Mouse (Mus musculus) cortical plate, adult 2 months (tissue): ENCODE data around the gene Cttnbp2. TPM values are rescaled to one million over a fixed set of nuclear protein-coding genes. Genes with fewer than 3 reads are reported as not detected.

Experiments used
- H3K27ac ChIP-seq: fragments of 200-500 bp; 2 replicates; pipeline ENCODE4 v1.5.1; 2012; ENCODE audit warnings: low read length, control low read depth, inconsistent platforms; ENCODE audit not compliant: insufficient read depth
- H3K4me1 ChIP-seq: fragments of 200-500 bp; 2 replicates; pipeline ENCODE4 v1.6.1; 2011; ENCODE audit warnings: low read length; ENCODE audit not compliant: control insufficient read depth, insufficient read depth
- H3K4me3 ChIP-seq: fragments of 200-500 bp; 2 replicates; pipeline ENCODE4 v1.5.1; 2011; ENCODE audit warnings: mild to moderate bottlenecking, low read length, control low read depth; ENCODE audit not compliant: insufficient read depth
- CTCF ChIP-seq: fragments of 200-500 bp; IDR thresholded peaks from 2 replicates; pipeline ENCODE4 v1.5.1; 2011; ENCODE audit warnings: mild to moderate bottlenecking, control low read depth, low read length; ENCODE audit not compliant: insufficient read depth; ENCODE audit errors: extremely low read depth
- POLR2A ChIP-seq: fragments of 200-500 bp; IDR thresholded peaks from 2 replicates; pipeline ENCODE4 v1.6.1; 2011; ENCODE audit warnings: mild to moderate bottlenecking, low read length, control low read depth; ENCODE audit not compliant: insufficient read depth; ENCODE audit errors: extremely low read depth
- polyA plus RNA-seq: library from polyadenylated mRNA; depleted of rRNA; stranded (reverse); fragments of >200 nt; gene quantifications from 2 replicates; pipeline ENCODE4 v1.2.3, GENCODE M21; 2012

Cttnbp2 gene
- polyA plus RNA-seq, 1 experiment = 79.0 TPM

DNA sequence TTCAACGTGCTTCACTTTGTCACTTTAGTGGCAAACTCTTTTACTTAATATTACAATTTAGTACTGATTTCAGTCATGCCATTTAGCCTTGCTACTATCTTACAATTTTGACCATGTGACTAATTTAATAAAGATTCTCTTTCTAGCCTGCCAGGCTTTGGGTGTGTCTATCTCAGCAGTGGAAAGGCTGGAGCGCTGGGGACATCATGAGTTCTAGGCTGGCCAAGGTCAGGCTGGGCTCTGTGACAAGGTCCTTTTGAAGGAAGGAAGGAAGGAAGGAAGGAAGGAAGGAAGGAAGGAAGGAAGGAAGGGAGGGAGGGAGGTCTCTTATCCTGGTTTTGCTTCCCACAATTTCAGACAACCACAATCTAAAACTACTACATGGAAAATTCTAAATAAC, 39.7 kb downstream of the Cttnbp2 start:
- no peak overlapping the region for H3K27ac ChIP-seq
- H3K4me1 ChIP-seq = peaks cover 9% of the 10 kb centered on the region
- TF ChIP-seq CTCF = no peak
- TF ChIP-seq POLR2A = no peak
- H3K4me3 ChIP-seq = no peak overlapping the region

DNA sequence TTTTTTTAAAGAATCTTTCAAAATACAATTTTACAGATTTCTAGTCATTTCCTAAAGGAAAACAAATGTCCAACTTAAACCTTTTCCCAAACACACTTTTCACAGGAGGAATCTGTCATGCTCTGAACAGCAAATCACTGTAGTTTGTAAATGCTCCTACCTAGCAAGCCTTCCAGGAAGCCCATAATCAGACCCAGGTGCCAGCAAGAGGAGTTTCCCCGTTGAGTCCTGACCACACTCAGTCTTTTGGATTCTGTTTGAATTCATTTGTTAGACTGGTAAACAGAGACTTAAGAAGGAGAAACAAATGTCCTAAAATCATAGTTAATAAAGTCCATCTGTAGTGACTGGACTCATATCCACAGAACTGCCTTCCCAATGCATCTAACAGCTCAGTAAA, 40.1 kb downstream of the Cttnbp2 start:
- no peak for TF ChIP-seq CTCF
- no peak for TF ChIP-seq POLR2A
- Histone ChIP-seq H3K4me3 (no peak overlapping the region), H3K4me1 (peaks cover 9% of the 10 kb centered on the region), H3K27ac (no peak overlapping the region)

DNA sequence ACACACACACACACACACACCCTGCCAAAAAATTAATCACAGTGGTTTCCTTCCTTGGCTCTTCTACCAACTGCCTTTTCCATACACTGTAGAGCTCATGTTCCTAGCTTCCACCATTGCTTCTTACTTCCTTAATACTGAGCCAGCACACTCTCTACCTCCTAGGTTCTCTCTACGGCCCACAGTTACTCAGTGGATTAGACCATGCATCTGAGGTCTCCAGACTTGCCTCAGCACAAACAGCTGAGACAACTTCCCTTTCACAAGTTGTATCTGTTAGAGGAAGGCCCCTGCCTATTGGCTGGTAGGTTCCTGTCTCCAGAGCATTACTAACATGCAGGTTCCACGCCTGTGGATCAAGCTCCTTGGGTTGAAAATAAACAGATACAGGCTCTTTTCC, 45.4 kb downstream of the Cttnbp2 start:
- peaks cover 15% of the 10 kb centered on the region for H3K4me1 ChIP-seq
- no peak overlapping the region for H3K27ac ChIP-seq
- H3K4me3 ChIP-seq = no peak overlapping the region
- TF ChIP-seq CTCF = no peak
- TF ChIP-seq POLR2A = no peak

DNA sequence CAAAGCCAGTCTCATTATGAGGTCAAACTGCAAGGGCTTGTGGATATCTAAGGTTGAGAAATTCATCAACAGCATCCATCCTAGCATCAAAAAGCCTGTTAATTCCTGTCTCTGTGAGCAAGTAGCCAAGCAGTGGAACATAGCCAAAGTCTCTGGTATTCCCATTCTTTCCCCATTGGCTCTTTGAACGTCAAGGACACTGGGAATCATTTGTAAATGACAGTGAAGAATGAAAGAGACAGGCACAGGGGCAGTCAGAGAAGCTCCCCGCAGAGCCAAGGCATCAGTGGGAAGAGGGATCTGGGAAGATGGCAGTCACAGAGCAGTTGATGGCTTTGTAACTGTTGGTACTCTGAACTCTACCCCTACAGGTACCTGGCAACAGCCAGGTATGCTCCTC, 46.9 kb downstream of the Cttnbp2 start:
- no peak overlapping the region for H3K4me3 ChIP-seq
- H3K27ac ChIP-seq = peak overlapping the region; percentile 72
- peaks cover 15% of the 10 kb centered on the region for H3K4me1 ChIP-seq
- TF ChIP-seq CTCF (no peak), POLR2A (no peak)

DNA sequence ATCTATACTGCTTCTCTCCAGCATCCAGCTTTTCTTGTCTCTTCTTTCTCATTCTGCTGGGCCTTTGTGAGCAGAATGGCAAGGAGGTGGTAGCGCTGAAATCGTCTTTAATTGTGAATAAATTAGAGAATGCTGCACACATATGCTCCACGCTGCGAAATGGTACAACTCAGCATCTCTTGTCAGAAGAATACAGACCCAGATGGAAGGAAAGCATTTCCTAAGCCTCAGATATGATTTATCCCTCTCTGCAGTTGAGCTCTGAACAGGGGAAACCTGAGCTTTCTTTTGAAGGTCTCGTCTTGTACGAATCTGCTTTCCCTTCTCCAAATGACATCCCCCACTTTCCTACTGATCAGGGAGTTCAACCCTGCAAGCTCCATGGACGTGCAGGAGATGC, 48.4 kb downstream of the Cttnbp2 start:
- Histone ChIP-seq H3K4me1 (peaks cover 15% of the 10 kb centered on the region), H3K27ac (peak overlapping the region; percentile 75)
- TF ChIP-seq CTCF = no peak
- TF ChIP-seq POLR2A = no peak

DNA sequence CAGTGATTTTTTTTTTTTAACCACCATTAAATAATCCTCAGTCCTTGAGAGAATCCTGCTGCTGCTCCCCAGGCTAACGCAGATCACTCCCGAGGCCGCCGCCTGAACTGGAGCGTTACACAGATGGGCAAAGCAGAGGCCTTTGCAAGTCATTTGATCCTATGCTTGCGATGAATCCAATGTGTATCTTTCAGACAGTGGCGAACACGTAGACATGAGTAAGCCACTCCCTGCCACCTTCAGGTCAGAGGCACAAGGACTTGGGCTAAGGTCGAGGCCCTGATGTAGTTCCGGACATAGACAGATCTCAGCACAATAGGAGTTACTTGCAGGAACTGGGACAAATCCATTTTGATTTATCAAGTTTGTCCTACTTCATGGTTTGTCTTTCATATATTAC, 49.0 kb downstream of the Cttnbp2 start:
- TF ChIP-seq POLR2A (no peak), CTCF (no peak)
- peaks cover 15% of the 10 kb centered on the region for H3K4me1 ChIP-seq
- H3K27ac ChIP-seq = no peak overlapping the region
- no peak overlapping the region for H3K4me3 ChIP-seq

More for the DNA sequence above, 48.4 kb downstream of the Cttnbp2 start:
- no peak overlapping the region for H3K4me3 ChIP-seq

DNA sequence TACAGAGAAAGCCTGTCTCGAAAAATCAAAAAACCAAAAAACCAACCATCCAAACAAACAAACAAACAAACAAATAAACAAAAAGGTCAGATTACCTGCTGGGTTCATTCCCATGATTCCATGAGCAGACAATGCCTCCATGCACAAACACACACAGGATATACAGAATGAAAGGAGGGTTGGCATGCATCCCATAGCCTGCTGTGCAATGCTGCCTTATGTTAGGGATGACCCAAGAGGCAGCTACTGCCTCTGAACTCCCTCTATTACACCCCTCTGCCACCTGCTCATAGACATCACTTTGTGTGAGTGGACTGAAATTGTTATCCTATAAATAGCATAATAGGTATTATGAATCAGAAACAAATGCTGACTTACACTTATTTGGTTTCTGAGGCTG, 55.0 kb downstream of the Cttnbp2 start:
- Histone ChIP-seq H3K4me3 (no peak overlapping the region), H3K27ac (no peak overlapping the region), H3K4me1 (peaks cover 4% of the 10 kb centered on the region; the same call in 1 of the 2 replicates)
- TF ChIP-seq POLR2A = no peak
- no peak for TF ChIP-seq CTCF

DNA sequence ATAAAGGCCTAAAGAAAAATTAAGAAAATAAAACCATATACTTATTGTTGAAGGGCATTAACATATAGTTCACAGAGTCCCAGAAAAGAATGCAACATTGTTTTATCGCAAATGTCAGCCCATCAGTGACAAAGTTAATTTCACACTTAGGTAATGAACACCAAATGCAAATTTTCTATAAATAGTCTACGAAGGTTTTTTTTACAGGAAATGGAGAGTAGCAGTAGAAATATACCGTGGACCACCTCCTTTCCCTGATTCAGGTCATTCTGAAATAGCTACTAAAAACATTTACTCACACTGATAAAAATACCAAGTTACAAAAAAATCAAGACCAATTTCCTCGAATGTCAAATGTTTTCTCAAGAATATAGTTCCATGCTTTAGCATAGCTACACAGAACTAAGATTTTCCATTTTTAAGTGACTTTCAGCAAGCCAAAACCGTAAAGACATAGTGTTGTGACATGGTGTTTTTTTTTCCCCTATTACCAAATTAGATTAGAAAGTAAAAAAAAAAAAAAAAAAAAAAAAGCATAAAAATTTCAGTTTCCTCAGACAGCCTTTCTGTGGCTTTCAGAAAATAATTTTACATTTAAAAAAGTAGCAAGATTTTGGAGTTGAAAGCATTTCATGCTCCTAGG, 64.0 kb downstream of the Cttnbp2 start:
- Histone ChIP-seq H3K4me1 (peaks cover 17% of the 10 kb centered on the region; the same call in 1 of the 2 replicates), H3K27ac (peak overlapping the region; percentile 37; the same call in 1 of the 2 replicates), H3K4me3 (no peak overlapping the region)
- TF ChIP-seq POLR2A = no peak
- TF ChIP-seq CTCF = no peak

DNA sequence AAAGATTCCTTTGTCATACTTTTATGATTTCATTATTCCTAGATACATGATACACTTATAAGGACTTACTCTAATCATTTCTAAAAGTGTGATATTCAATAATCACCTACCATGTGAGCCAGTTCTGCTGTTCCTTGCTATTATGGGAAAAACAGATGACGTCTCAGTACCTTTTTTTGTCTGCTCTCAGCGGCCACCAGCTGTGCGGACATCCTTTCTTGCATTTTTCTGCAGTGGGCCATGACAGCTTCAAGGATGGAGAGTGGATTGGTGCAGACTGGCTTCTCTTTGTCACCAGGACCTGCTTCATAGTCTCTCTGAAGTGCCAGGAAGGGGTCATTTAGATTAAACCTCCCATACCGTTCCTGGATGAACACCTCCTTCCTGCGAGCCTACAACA, 66.6 kb downstream of the Cttnbp2 start:
- peaks cover 17% of the 10 kb centered on the region; the same call in 1 of the 2 replicates for H3K4me1 ChIP-seq
- H3K27ac ChIP-seq = no peak overlapping the region; the same call in 1 of the 2 replicates
- no peak for TF ChIP-seq CTCF
- no peak for TF ChIP-seq POLR2A
- H3K4me3 ChIP-seq = no peak overlapping the region

DNA sequence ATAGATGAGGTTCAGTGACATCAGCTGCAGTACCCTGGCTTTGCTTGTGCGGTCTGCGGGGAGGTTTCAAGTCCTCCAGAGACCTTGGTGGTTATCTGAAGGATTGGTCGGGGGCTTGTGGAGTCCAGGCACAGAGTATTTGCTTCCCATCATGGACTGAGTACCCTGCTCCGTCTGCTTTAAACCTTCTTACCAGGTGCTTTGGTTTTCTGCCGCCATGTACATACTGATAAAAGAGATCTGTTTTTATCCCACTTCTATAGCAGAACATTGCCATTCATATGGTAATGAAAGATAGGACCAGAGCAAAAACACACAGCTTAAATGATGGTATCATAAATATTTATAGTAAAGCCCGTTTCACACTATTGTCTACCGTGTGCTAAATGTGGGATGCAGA, 67.7 kb downstream of the Cttnbp2 start:
- Histone ChIP-seq H3K4me3 (no peak overlapping the region), H3K4me1 (peaks cover 19% of the 10 kb centered on the region; the same call in 1 of the 2 replicates), H3K27ac (peak overlapping the region; percentile 45; the same call in 1 of the 2 replicates)
- TF ChIP-seq POLR2A = no peak
- no peak for TF ChIP-seq CTCF

DNA sequence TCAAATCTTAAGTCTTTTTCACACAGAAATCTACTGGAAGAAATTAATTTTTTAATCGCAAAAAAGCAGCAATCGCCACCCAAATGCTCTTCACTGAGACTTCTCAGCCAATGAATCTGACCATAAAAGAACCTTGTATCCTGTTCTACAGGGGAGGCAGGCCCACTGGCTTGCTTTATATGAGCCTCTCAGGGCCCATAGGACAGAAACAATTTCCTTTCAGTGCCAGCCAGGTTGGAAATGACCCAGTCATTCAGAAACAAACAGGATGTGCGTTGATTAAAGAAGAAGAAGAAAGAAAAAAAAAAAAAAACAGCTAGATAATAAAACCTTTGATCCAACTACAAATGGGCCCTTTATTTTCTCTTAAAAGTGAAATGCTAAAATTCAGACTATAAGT, 68.3 kb downstream of the Cttnbp2 start:
- TF ChIP-seq CTCF = no peak
- no peak for TF ChIP-seq POLR2A

More for the DNA sequence above, 68.3 kb downstream of the Cttnbp2 start:
- H3K27ac ChIP-seq = peak overlapping the region; percentile 90; the same call in 1 of the 2 replicates
- peaks cover 19% of the 10 kb centered on the region; the same call in 1 of the 2 replicates for H3K4me1 ChIP-seq
- H3K4me3 ChIP-seq = no peak overlapping the region
